Mouse (Mus musculus) spleen, embryonic (tissue): ENCODE measurements around the gene Olfr133.
"Not testable (repeated sequence)": the region's sequence is repeated elsewhere in the genome, so short reads cannot be mapped to it uniquely, and the experiment has no call there.

Experiments used
- CTCF ChIA-PET: fragments of 350-600 bp; sonication (Branson Sonifier 250); formaldehyde crosslinking; loops from one replicate; lab custom pipeline; 2022; lab: Charles Lee

The Olfr133 gene

DNA sequence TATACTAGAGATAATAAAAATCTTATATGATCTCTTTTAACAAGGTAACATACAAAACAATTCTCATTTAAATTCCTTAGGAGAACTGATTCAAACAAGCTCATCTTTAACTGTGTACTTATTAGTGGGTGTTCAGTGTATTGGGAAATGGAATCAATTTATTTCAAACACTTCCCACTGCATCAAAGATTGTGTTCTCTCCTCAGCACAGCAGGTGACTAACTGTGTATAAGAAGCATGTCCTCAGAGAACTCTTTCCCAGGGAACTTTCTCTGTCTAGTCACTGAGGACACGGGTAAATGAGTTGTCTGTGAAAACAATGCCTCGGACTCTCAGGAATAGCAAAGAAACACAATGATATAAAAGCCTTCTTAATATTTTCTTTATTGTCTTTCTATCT is at the start of gene Olfr133:
Gene Olfr133, plus strand, starts transcription at position 301 of the 400 bp plus-strand sequence.
- CTCF ChIA-PET = no interaction called here

DNA sequence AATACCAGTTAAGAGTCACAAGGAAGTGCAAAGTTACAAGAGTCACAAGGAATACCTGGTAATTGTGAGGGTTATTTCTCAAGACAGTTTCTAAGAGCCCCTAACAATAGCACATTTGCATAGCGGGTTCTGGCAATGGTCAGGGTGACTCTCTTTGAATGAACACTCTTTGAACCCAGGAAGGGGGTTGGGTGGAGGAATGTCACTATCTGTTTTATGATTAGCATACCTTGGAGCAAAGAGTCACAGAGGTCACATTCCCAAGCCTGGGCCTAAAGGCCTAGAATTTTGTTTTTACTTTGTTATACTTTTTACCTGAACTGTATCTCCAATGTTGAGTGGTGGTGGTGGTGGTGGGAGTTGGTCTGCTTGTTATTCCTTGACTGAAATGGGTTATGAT is 20.9 kb upstream of the Olfr133 start:
- CTCF ChIA-PET = not testable (repeated sequence)

DNA sequence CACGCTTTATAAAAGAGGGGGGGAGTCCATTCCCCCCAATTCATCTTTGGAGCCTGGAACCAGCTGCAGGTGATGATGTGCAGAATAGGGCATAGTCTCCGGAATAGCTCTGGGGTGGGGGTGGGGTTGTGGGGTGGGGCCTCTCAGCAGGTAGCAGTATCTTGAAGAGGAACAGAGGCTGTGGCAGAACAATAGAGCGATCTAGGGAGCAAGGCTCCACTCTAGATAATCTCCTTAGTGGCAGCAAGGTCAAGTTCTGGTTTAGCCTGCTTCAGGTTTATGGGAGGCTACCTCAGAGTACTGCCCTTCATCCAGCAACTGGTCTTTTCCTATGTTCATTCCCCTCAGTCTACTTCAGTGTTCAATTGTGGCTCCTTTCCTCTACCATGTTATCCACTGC is 19.7 kb upstream of the Olfr133 start:
- CTCF ChIA-PET = not testable (repeated sequence)

DNA sequence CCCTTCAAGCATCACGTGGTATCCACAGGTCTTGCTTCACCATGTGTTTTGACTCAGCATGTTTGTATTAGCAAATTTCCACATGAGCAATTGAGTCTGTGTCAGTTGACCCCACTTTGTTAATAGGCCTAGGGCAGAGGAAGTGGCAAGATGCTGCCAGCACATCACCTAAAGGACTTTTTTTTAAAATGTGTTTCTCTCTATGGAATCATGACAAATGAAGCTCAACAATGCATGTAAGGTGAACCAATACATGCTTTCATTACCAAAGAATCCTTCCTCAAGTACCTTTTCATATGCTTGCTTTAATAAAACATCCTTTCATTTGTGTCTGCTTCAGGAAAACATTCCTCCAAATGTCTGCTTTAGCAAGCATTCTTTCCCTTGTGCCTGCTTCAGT is 10.7 kb upstream of the Olfr133 start, which contains the start of gene Olfr132:
Gene Olfr132, minus strand, starts transcription at position 101 of the 400 bp plus-strand sequence.
- CTCF ChIA-PET = no interaction called here

DNA sequence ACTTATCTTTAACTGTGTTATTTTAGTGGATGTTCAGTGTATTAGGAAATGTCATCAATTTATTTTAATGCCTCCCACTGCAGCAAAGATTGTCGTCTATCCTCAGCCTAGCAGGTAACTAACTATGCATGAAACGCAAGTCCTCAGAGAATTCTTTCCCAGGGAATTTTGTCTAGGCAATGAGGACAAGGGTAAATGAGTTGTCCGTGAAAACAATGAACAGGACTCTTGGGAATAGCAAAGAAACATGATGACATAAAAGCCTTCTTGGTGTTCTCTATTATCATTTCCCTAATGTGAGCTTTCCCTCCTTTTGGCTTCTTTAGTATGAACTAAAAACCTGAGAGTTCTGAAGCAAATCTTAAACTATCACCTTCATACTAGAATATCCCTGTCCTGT is 26.0 kb downstream of the Olfr133 start, which contains the start of gene Olfr134:
Gene Olfr134, plus strand, starts transcription at position 301 of the 400 bp plus-strand sequence.
- CTCF ChIA-PET = no interaction called here
